Mouse (Mus musculus) c-Kit-positive CD71-positive TER-119-negative erythroid progenitor cells, embryonic 14.5 days (primary cell): ENCODE data around the gene Dus2.
"Not testable (repeated sequence)": the region's sequence is repeated elsewhere in the genome, so short reads cannot be mapped to it uniquely, and the experiment has no call there.

Experiments used
- DNase-seq: peaks from one replicate; pipeline ENCODE4 v3.0.0-alpha.2; 2013; ENCODE audit warnings: low read depth

The Dus2 gene

GRCm38 (mm10) chr8:105988546-105988945, 2.6 kb upstream of the Dus2 start:
- DNase-seq: no peak

- no peak for DNase-seq
Observed at GRCm38 (mm10) chr8:105991546-105991945, 409 bp downstream of the Dus2 start.

GRCm38 (mm10) chr8:105992499-105992898, 1.4 kb downstream of the Dus2 start:
- DNase-seq: no peak

GRCm38 (mm10) chr8:105993226-105993625, 2.1 kb downstream of the Dus2 start:
- no peak for DNase-seq

- no peak for DNase-seq
Observed at GRCm38 (mm10) chr8:105996359-105996758, 5.2 kb downstream of the Dus2 start.

GRCm38 (mm10) chr8:105998971-105999370, 7.8 kb downstream of the Dus2 start:
- no peak for DNase-seq

GRCm38 (mm10) chr8:106001908-106002307, 10.8 kb downstream of the Dus2 start:
- DNase-seq: no peak

GRCm38 (mm10) chr8:106004538-106005207, 13.5 kb downstream of the Dus2 start:
- no peak for DNase-seq

- DNase-seq: no peak
Observed at GRCm38 (mm10) chr8:106005875-106006274, 14.7 kb downstream of the Dus2 start, which contains the start of gene Dpep2nb. Gene Dpep2nb, minus strand, starts transcription at chr8:106005975.

GRCm38 (mm10) chr8:106006413-106006812, 15.3 kb downstream of the Dus2 start:
- DNase-seq: no peak

GRCm38 (mm10) chr8:106007135-106007534, 16.0 kb downstream of the Dus2 start:
- no peak for DNase-seq

- DNase-seq: not testable (repeated sequence)
Observed at GRCm38 (mm10) chr8:106007891-106008290, 16.8 kb downstream of the Dus2 start.

GRCm38 (mm10) chr8:106010748-106011642, 19.9 kb downstream of the Dus2 start:
- DNase-seq: peak; percentile 92

- peak; percentile 49 for DNase-seq
Observed at GRCm38 (mm10) chr8:106011643-106011986, 20.5 kb downstream of the Dus2 start, which contains the start of gene Ddx28. Gene Ddx28, minus strand, starts transcription at chr8:106011882.

GRCm38 (mm10) chr8:106012203-106012602, 21.1 kb downstream of the Dus2 start:
- peak; percentile 66 for DNase-seq

GRCm38 (mm10) chr8:106016284-106016683, 25.1 kb downstream of the Dus2 start:
- DNase-seq: no peak

- DNase-seq: no peak
Observed at GRCm38 (mm10) chr8:106017130-106017529, 26.0 kb downstream of the Dus2 start.

- DNase-seq: no peak
Observed at GRCm38 (mm10) chr8:106018039-106018438, 26.9 kb downstream of the Dus2 start.

- peak; percentile 75 for DNase-seq
Observed at GRCm38 (mm10) chr8:106022483-106022882, 31.3 kb downstream of the Dus2 start.

- DNase-seq: no peak
Observed at GRCm38 (mm10) chr8:106038721-106039120, 47.6 kb downstream of the Dus2 start.

GRCm38 (mm10) chr8:106039605-106040004, 48.5 kb downstream of the Dus2 start:
- no peak for DNase-seq

GRCm38 (mm10) chr8:106040218-106040617, 49.1 kb downstream of the Dus2 start:
- no peak for DNase-seq

- no peak for DNase-seq
Observed at GRCm38 (mm10) chr8:106043055-106043454, 51.9 kb downstream of the Dus2 start.
